Mouse (Mus musculus): ENCODE results near the gene Abca8b. TPM values are rescaled to one million over a fixed set of nuclear protein-coding genes. Genes with fewer than 3 reads are reported as not detected.
A peak's percentile ranks its signal among the peaks of the same experiment; 100 is the strongest.
"Not testable (repeated sequence)": the region's sequence is repeated elsewhere in the genome, so short reads cannot be mapped to it uniquely, and the experiment has no call there.

Gene Abca8b
- polyA plus RNA-seq (2015; fragmentation: Nextera tagmentation; extraction: Ambion mirVana), result 0.91 and 0.92 TPM in 2 replicates

DNA sequence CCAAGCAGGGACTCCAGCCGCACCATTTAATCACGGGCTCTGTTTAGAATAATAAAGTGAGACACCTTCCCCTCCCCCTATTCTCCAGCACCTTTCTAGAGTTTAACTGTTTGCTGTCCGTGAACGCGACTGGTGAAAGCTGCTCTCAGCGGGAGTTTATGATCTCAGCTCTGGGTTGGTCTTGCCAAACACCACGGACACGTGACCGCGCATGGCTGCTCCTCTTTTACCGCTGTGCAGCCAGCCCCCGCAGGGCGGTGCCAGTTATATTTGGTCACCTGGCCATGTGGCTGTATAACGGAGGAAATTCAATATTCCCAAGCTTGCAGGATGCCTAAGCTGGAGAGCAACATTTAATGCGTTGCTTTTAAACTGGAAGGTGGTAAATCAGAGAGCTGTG lies at the start of gene Abca8b:
Abca8b (minus strand) TSS at position 222 of the 400 bp plus-strand sequence.
- peak; percentile 74 for ATAC-seq (ENCODE audit: insufficient number of reproducible peaks, insufficient read depth, low FRiP score, low TSS enrichment, low read depth)
- no peak within 1 kb of the TSS for H3K27ac ChIP-seq

DNA sequence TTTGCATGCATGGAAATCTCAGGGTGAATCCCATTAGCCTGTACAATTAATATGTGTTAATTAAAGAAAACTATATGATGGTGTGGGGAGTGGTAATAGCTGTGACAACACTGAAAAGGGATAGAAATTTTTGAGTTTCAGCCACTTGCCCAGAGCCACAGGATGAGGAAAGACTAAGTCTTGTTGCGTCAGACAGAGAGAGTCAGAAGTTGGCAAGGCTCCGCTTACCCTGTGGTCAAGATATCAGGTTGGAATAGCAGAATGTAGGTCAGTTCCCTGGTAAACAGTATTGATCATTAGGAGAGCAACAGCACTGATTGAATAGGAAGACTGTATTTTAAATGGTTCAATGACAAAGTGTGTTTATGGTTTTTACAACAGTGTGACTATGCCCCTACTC lies 42.1 kb upstream of the Abca8b start:
- 92% methylated on average over 2 of the region's 2 CpGs for WGBS
- Histone ChIP-seq H3K27ac (no peak overlapping the region), H3K4me2 (no peak overlapping the region), H3K36me3 (no peaks in the 10 kb centered on the region), H3K27me3 (no peaks in the 10 kb centered on the region), H3K4me3 (no peak overlapping the region), H3K4me1 (peaks cover 12% of the 10 kb centered on the region), H3K9ac (no peak overlapping the region), H3K9me3 (no peaks in the 10 kb centered on the region)
- ATAC-seq (ENCODE audit: insufficient number of reproducible peaks, insufficient read depth, low FRiP score, low TSS enrichment, low read depth), result no peak

More for the DNA sequence above, at the start of gene Abca8b:
- Histone ChIP-seq H3K27me3 (no peaks in the 10 kb centered on the region), H3K4me1 (peaks cover 13% of the 10 kb centered on the region; the same call in 1 of the 2 replicates), H3K36me3 (no peaks in the 10 kb centered on the region), H3K9me3 (no peaks in the 10 kb centered on the region), H3K4me2 (peak within 1 kb of the TSS; percentile 78), H3K9ac (peak within 1 kb of the TSS; percentile 58; the same call in 1 of the 2 replicates), H3K4me3 (peak within 1 kb of the TSS; percentile 46)
- WGBS, result under 1% methylated on average over 15 of the region's 15 CpGs

DNA sequence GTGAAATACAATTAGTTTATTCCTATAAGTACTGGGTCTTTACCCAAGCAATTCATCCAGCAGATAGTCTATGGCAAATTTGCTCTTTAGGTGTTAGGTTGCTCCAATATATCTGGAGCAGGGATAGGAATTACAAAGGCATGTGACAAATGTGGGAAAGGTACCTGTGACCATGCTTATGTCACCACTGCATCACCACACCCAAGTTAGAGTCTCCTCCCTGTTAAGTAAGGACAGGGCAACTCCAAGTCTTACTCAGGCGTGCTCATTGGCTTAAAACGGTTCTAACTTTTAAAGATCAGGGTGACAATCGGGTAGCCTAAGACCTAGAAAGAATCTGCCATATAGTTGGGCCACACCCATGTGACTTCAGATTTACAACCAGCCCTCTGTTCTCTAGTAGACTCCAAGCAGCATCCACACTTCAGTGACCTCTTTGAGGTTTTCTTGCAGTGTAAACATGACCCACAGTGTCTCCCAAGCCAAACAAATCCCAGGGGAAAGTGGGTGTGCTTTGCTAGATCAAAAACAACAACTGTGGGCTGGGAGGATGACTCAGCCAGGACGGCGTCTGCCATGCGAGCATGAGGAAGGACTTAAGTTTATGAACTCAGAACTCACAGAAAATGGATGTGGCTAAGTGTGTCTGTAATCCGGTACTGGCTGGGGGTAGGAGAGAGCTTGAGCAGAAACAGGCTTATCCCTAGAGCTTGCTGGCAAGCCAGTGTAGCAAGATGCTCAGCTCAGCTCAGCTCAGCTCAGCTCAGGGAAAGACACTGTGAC lies 33.5 kb upstream of the Abca8b start:
- Histone ChIP-seq H3K9ac (no peak overlapping the region), H3K27me3 (no peaks in the 10 kb centered on the region), H3K4me3 (no peak overlapping the region), H3K4me2 (no peak overlapping the region), H3K4me1 (no peaks in the 10 kb centered on the region), H3K27ac (no peak overlapping the region), H3K9me3 (no peaks in the 10 kb centered on the region), H3K36me3 (no peaks in the 10 kb centered on the region)
- WGBS, result 57% methylated on average over 7 of the region's 7 CpGs
- ATAC-seq (ENCODE audit: insufficient number of reproducible peaks, insufficient read depth, low FRiP score, low TSS enrichment, low read depth), result no peak

DNA sequence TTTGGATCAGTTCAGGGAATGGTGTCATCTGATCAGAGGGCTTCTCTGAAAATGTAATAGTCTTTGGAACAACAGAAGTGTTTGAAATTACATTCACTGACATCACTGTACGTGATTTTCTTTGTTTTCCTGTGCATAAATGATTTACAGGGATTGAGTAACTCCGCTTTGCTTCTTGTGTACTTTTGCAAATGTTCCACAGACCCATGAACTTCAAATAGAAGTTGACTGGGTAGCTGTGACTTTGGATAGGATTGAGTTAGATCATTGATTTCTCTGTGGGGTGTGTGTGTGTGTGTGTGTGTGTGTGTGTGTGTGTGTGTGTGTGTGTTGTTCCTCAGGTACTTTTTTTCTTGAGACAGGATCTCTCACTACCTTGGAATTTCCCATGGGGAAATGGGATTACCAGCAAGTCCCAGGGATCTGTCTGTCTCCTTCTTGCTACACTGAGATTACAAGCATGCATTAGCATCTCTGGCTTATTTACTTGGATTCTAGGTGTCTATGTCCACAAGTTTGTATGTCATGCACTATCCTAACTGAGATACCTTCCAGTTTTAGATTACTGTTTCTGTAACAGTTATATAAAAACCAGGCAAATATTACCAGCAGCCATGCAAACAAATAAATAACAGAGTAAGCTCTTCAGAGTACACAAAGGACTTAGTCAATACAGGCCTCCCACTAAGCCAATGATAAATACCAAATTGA lies 15.3 kb upstream of the Abca8b start:
- Histone ChIP-seq H3K4me1 (no peaks in the 10 kb centered on the region), H3K27ac (no peak overlapping the region), H3K36me3 (no peaks in the 10 kb centered on the region), H3K9me3 (no peaks in the 10 kb centered on the region), H3K27me3 (no peaks in the 10 kb centered on the region), H3K4me2 (no peak overlapping the region), H3K4me3 (no peak overlapping the region), H3K9ac (no peak overlapping the region)
- WGBS, result 78% methylated on average over 2 of the region's 2 CpGs
- no peak for ATAC-seq (ENCODE audit: insufficient number of reproducible peaks, insufficient read depth, low FRiP score, low TSS enrichment, low read depth)

DNA sequence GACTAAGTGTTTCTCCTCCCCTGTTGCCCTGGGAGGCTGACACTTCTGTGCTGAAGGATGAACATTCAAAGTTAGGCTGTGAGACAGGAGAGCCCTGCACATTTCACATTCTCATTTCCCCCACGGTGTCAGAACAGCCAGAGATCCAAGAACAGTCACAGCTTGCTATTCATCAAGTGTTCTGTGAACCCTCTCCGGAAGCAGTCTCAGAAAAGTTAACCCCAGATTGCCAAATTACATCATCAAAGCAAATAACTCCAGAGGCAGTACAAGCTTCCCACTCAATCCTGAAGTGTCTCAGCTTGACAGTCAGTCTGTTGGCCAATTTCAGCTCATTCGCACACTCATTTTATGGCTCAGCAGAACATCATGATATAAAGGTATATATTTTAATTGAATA lies 632 bp downstream of the Abca8b start:
- no peaks in the 10 kb centered on the region for H3K36me3 ChIP-seq
- H3K27me3 ChIP-seq, result no peaks in the 10 kb centered on the region
- ATAC-seq (ENCODE audit: insufficient number of reproducible peaks, insufficient read depth, low FRiP score, low TSS enrichment, low read depth), result no peak
- H3K4me2 ChIP-seq, result peak overlapping the region; percentile 78
- H3K27ac ChIP-seq, result no peak overlapping the region
- peaks cover 13% of the 10 kb centered on the region; the same call in 1 of the 2 replicates for H3K4me1 ChIP-seq
- H3K9me3 ChIP-seq, result no peaks in the 10 kb centered on the region
- 8% methylated on average over 3 of the region's 3 CpGs for WGBS
- H3K9ac ChIP-seq, result no peak overlapping the region
- H3K4me3 ChIP-seq, result peak overlapping the region; percentile 46

DNA sequence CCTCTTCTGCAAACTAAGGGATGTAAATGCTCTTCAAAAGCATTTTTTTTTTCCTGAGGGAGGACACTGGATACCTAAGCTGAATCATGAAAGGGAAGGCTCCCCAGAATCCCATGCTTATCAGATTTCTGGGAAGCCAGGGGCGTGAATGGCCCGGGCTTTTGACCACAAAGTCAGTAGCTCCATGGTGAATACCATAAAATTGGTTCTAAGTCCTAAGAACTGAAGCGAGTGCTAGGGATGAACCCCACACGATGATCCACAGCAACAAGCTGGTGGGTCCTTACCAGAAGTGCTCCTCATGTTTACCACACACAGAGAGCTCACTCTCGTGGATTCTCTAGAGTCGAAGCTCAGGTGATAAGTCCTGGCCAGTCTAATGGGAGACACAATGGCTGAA lies 1.6 kb downstream of the Abca8b start:
- Histone ChIP-seq H3K36me3 (no peaks in the 10 kb centered on the region), H3K27ac (no peak overlapping the region), H3K27me3 (no peaks in the 10 kb centered on the region), H3K9ac (no peak overlapping the region), H3K4me2 (0 out of 2 replicates have a peak overlapping the region, but pooled peaks have one; percentile 78), H3K4me1 (peaks cover 13% of the 10 kb centered on the region; the same call in 1 of the 2 replicates), H3K4me3 (no peak overlapping the region), H3K9me3 (no peaks in the 10 kb centered on the region)
- WGBS, result 38% methylated on average over 6 of the region's 6 CpGs
- ATAC-seq (ENCODE audit: insufficient number of reproducible peaks, insufficient read depth, low FRiP score, low TSS enrichment, low read depth), result no peak

DNA sequence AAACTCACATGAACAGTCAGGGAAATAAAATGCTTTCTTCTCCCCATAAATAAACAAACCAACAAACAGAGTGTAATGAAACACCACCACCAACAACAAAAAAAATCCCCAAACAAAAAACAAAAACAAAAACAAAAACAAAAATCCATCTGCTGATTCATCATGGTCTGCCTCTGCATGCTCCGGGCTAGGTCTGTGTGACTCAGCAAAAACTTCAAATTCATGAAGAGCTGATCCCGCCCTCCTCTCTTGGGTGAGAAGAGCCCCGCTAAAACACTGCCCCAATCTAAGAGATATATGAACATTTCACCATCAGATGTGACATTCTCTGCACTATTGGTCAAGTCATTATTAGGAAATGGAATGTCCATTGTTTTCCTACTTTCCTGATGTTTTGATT lies 4.4 kb downstream of the Abca8b start:
- Histone ChIP-seq H3K9ac (no peak overlapping the region), H3K4me2 (no peak overlapping the region), H3K27ac (no peak overlapping the region), H3K36me3 (no peaks in the 10 kb centered on the region), H3K9me3 (no peaks in the 10 kb centered on the region), H3K4me3 (no peak overlapping the region), H3K27me3 (no peaks in the 10 kb centered on the region), H3K4me1 (peaks cover 17% of the 10 kb centered on the region)
- ATAC-seq (ENCODE audit: insufficient number of reproducible peaks, insufficient read depth, low FRiP score, low TSS enrichment, low read depth), result no peak
- 79% methylated on average over 3 of the region's 3 CpGs for WGBS

DNA sequence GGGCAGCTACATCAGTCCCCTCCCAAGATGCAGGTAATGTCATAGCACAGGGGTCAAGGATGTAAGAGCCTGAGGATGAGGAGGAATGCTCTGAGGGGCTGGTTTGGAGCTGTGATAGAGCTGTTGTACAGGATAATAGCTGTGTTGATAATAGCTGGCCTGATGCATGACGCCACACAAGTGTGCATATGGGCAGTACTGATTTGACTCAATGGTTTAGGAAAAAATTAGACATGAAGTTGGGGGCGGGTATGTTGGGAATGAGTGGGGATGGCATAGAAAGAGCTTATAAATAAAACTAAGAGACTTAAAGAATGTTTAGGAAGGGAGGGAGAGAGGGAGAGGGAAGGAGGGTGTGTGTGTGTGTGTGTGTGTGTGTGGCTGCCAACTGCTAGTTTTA lies 5.4 kb downstream of the Abca8b start:
- Histone ChIP-seq H3K4me2 (no peak overlapping the region), H3K36me3 (no peaks in the 10 kb centered on the region), H3K27me3 (no peaks in the 10 kb centered on the region), H3K27ac (no peak overlapping the region), H3K9me3 (no peaks in the 10 kb centered on the region), H3K4me1 (peaks cover 14% of the 10 kb centered on the region), H3K9ac (no peak overlapping the region), H3K4me3 (no peak overlapping the region)
- no peak for ATAC-seq (ENCODE audit: insufficient number of reproducible peaks, insufficient read depth, low FRiP score, low TSS enrichment, low read depth)
- 74% methylated on average over 2 of the region's 2 CpGs for WGBS

DNA sequence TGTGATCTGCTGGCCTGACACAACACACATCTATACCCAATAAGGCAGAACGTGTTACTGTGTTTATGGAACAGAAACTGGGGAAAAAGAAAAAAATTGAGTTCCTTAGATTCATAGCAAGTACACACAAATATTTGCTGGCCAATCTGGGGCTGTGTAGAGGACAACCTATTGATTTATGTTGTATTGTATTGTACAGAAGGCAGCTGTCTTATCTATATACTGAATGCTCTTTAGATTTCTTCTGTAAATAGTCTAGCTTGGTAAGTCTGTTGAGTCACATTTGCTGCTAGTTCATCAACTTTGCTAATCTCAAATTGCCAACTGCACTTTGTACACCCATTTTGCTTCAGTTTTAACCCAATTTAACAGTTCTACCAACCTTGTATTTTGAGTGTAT lies 7.5 kb downstream of the Abca8b start:
- ATAC-seq (ENCODE audit: insufficient number of reproducible peaks, insufficient read depth, low FRiP score, low TSS enrichment, low read depth), result no peak
- Histone ChIP-seq H3K9me3 (peaks cover 4% of the 10 kb centered on the region; the same call in 1 of the 2 replicates), H3K4me3 (no peak overlapping the region), H3K27ac (no peak overlapping the region), H3K36me3 (no peaks in the 10 kb centered on the region), H3K4me1 (peaks cover 4% of the 10 kb centered on the region; the same call in 1 of the 2 replicates), H3K9ac (no peak overlapping the region), H3K4me2 (no peak overlapping the region), H3K27me3 (no peaks in the 10 kb centered on the region)
- WGBS, result 70% methylated on average over 1 of the region's 1 CpGs

DNA sequence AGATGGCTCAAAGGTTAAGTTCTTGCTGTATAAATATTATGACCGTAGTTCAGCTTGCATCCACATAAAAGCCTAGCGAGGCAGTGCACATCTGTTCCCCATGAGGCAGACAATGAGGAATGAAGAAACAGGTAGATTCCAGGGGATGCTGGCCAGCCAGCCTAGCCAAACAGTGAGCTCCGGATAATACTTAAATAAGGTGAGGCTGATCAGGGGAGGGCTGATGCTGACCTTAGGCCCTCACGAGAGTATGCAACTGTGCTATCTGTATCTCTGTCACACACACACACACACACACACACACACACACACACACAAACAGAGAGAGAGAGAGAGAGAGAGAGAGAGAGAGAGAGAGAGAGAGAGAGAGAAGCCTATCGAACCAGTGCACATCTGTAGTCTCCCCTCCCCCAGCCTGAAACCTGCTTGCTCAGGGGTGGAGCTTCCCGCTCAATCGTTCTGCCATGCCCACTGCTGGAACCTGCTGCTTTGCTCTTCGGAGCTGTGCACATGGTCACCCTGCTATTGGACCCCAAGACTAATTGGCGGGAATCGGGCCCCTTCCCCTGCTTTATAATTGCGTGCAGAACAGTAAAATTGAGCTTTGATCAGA lies 8.1 kb downstream of the Abca8b start:
- 32% methylated on average over 11 of the region's 11 CpGs for WGBS
- H3K9me3 ChIP-seq; H3K27ac ChIP-seq; H3K4me1 ChIP-seq; H3K27me3 ChIP-seq; H3K9ac ChIP-seq; H3K4me3 ChIP-seq; ATAC-seq (ENCODE audit: insufficient number of reproducible peaks, insufficient read depth, low FRiP score, low TSS enrichment, low read depth); H3K36me3 ChIP-seq; H3K4me2 ChIP-seq: not testable (repeated sequence)

DNA sequence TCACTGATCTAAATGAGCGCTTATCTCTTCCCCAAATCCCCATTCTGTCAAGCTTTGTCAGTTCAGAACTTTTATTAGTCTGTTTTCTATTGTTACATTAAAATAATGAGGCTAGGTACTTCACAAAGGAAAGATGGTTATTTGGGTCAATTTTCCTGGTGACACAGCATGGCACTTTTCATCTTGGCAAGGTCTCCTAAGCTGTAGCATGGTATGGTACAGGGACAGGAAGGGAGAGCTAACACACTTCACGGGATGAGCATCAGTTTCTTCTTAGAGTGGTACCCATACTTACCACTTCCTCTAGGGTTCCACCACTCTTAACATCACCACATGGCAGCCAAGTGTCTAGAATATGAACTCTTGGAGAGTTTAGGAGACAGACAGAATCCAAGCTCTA lies 13.8 kb downstream of the Abca8b start:
- Histone ChIP-seq H3K9me3 (peaks cover 5% of the 10 kb centered on the region; the same call in 1 of the 2 replicates), H3K27me3 (no peaks in the 10 kb centered on the region), H3K4me2 (no peak overlapping the region), H3K9ac (no peak overlapping the region), H3K4me3 (no peak overlapping the region), H3K36me3 (0 out of 2 replicates have a peak, but pooled peaks cover 2% of the 10 kb centered on the region), H3K4me1 (no peaks in the 10 kb centered on the region), H3K27ac (no peak overlapping the region)
- WGBS, result 88% methylated on average over 2 of the region's 2 CpGs
- ATAC-seq (ENCODE audit: insufficient number of reproducible peaks, insufficient read depth, low FRiP score, low TSS enrichment, low read depth), result no peak
